20 mouse cellular contexts compared by ENCODE assay signal in the genomic region with DNA sequence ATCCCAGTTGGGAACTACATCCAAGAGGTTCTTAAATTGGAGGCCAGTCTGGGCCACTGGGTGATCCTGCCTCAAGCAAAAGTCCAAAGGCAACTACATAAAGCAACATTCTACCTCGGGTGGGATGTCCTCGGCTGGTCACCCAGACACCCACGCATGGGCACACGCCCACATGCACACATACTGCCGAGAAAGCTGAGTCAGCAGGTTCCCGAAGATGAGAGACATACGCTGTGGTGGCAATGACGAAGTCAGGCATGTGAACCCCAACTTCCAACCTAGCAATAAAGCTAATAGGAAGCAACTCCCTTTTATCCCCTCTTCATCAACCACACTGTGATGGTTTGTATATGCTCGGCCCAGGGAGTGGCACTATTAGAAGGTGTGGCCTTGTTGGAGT.
DNase-seq lines count a peak whose midpoint lies in the region; ATAC-seq and TF ChIP-seq lines count a peak whose summit lies in the region.
"Had no signal": no experiment of that assay in that cellular context is flagged by ENCODE, and none has a peak within 500 bp of the region (broad histone marks: within the 10 kb centered on the region; RNA-seq: fewer than 3 reads in every experiment).

No protein-coding gene starts in this region.

- no peaks in the 10 kb centered on the region for H3K27me3 ChIP-seq in heart, embryonic 14.5 days (ENCODE audit: control insufficient read depth, insufficient read depth, low read length)
- no peaks in the 10 kb centered on the region; the same call in 1 of the 2 replicates for H3K27me3 ChIP-seq in erythroblast, embryonic 14.5 days (ENCODE audit: control insufficient read depth)
- no peaks in the 10 kb centered on the region for H3K27me3 ChIP-seq in liver, embryonic 15.5 days
- H3K27me3 ChIP-seq: forebrain, embryonic 15.5 days; midbrain, embryonic 13.5 days had no signal

- DNase-seq in heart, postnatal 14 days, result no peak
- no peak for DNase-seq in ES-E14 (ENCODE audit: low read depth, low spot score)
- no peak for DNase-seq in layer of hippocampus, postnatal 10 days (ENCODE audit: low spot score in 2 of 2)
- DNase-seq in layer of hippocampus, adult 11-12 months (ENCODE audit: low spot score), result no peak
- DNase-seq: adrenal gland, adult 8-10 months; cerebellum, postnatal 14 days; heart, postnatal 36 days; kidney, adult 2 months; kidney, postnatal 25 days; lung, adult 2 months; lung, postnatal 36 days; retina, postnatal 1 day; right cerebral cortex, postnatal 4 days; thymus, postnatal 25 days had no signal

- H3K4me2 ChIP-seq in heart, embryonic 14.5 days (ENCODE audit: low read length), result no peak overlapping the region
- peak overlapping the region; percentile 66 for H3K4me2 ChIP-seq in liver, embryonic 15.5 days
- H3K4me2 ChIP-seq: forebrain, embryonic 15.5 days; midbrain, embryonic 13.5 days had no signal

- H3K4me3 ChIP-seq in heart, embryonic 14.5 days (ENCODE audit: control insufficient read depth in 1 of 2, insufficient read depth in 1 of 2, low read depth in 1 of 2, low read length in 2 of 2), result no peak overlapping the region
- H3K4me3 ChIP-seq in ES-E14 (ENCODE audit: insufficient read depth in 1 of 2, low read depth in 1 of 2, low read length in 2 of 2, poor library complexity in 1 of 2, severe bottlenecking in 1 of 2), result no peak overlapping the region
- peak overlapping the region; percentile 43 for H3K4me3 ChIP-seq in erythroblast, embryonic 14.5 days (replicated peaks)
- peak overlapping the region; percentile 19 for H3K4me3 ChIP-seq in liver, embryonic 15.5 days (replicated peaks)
- H3K4me3 ChIP-seq: forebrain, embryonic 15.5 days; midbrain, embryonic 13.5 days had no signal

- H3K9ac ChIP-seq in heart, embryonic 14.5 days (ENCODE audit: low read length), result no peak overlapping the region
- no peak overlapping the region for H3K9ac ChIP-seq in ES-E14 (ENCODE audit: insufficient read depth, low read depth, low read length, poor library complexity, severe bottlenecking)
- peak overlapping the region; percentile 7; the same call in 1 of the 2 replicates for H3K9ac ChIP-seq in liver, embryonic 15.5 days
- H3K9ac ChIP-seq: forebrain, embryonic 15.5 days; midbrain, embryonic 13.5 days had no signal

- intact Hi-C loops in heart, postnatal 14 days (cut with DNase I), result no loop called here

- H3K36me3 ChIP-seq in heart, embryonic 14.5 days (ENCODE audit: control insufficient read depth, insufficient read depth, low read length), result no peaks in the 10 kb centered on the region
- no peaks in the 10 kb centered on the region for H3K36me3 ChIP-seq in ES-E14 (ENCODE audit: control insufficient read depth, insufficient read depth, low read length, poor library complexity, severe bottlenecking)
- H3K36me3 ChIP-seq in erythroblast, embryonic 14.5 days (ENCODE audit: control insufficient read depth), result peaks cover 13% of the 10 kb centered on the region
- no peaks in the 10 kb centered on the region; the same call in 1 of the 2 replicates for H3K36me3 ChIP-seq in liver, embryonic 15.5 days (replicated peaks)
- H3K36me3 ChIP-seq: forebrain, embryonic 15.5 days had no signal

- ATAC-seq in heart, embryonic 14.5 days (ENCODE audit: insufficient number of reproducible peaks, insufficient read depth, low FRiP score, low read depth), result no peak
- peak; percentile 35; the same call in 1 of the 2 replicates for ATAC-seq in liver, embryonic 15.5 days (ENCODE audit: insufficient read depth)
- ATAC-seq in megakaryocyte-erythroid progenitor cell, adult 5-6 weeks (replicated peaks; ENCODE audit: low FRiP score, low TSS enrichment, poor library complexity, severe bottlenecking), result no peak
- ATAC-seq: forebrain, embryonic 15.5 days; midbrain, embryonic 13.5 days had no signal

- in situ Hi-C loops in ES-E14 (cut with MboI; ENCODE audit: low sequenced_read_pairs in 2 of 2, unreplicated experiment in 2 of 2), result no loop called here

- H3K4me1 ChIP-seq in heart, embryonic 14.5 days (ENCODE audit: control insufficient read depth in 2 of 2, insufficient read depth in 2 of 2, low read length in 2 of 2), result peaks cover 34 to 58% of the 10 kb centered on the region in 2 experiments
- 0 out of 4 replicates have a peak, but pooled peaks cover 0 to 3% of the 10 kb centered on the region in 2 experiments for H3K4me1 ChIP-seq in ES-E14 (ENCODE audit: control insufficient read depth in 2 of 2, insufficient read depth in 2 of 2, low read length in 2 of 2, poor library complexity in 1 of 2)
- peaks cover 63% of the 10 kb centered on the region for H3K4me1 ChIP-seq in erythroblast, embryonic 14.5 days (ENCODE audit: control insufficient read depth)
- peaks cover 67% of the 10 kb centered on the region for H3K4me1 ChIP-seq in liver, embryonic 15.5 days (replicated peaks)

- 82% methylated on average over 9 of the region's 9 CpGs for WGBS in heart, embryonic 14.5 days
- 31% methylated on average over 9 of the region's 9 CpGs for WGBS in liver, embryonic 15.5 days (ENCODE audit: insufficient replicate concordance)

- peak overlapping the region; percentile 57 to 66 for H3K27ac ChIP-seq in heart, embryonic 14.5 days (replicated peaks in 1 of 2; ENCODE audit: control insufficient read depth in 1 of 2, insufficient read depth in 1 of 2, low read depth in 2 of 2, low read length in 2 of 2)
- no peak overlapping the region for H3K27ac ChIP-seq in ES-E14 (ENCODE audit: insufficient read depth, low read depth, low read length, poor library complexity, severe bottlenecking)
- peak overlapping the region; percentile 52; the same call in 1 of the 2 replicates for H3K27ac ChIP-seq in liver, embryonic 15.5 days (replicated peaks)
- H3K27ac ChIP-seq: midbrain, embryonic 13.5 days had no signal

- H3K9me3 ChIP-seq in heart, embryonic 14.5 days (ENCODE audit: control insufficient read depth, low read length), result no peaks in the 10 kb centered on the region
- H3K9me3 ChIP-seq in ES-E14 (ENCODE audit: control insufficient read depth, insufficient read depth, low read depth, low read length), result no peaks in the 10 kb centered on the region
- H3K9me3 ChIP-seq in erythroblast, embryonic 14.5 days (ENCODE audit: control insufficient read depth, low read length), result peaks cover 6% of the 10 kb centered on the region
- no peaks in the 10 kb centered on the region for H3K9me3 ChIP-seq in liver, embryonic 15.5 days (replicated peaks)
- H3K9me3 ChIP-seq: forebrain, embryonic 15.5 days; midbrain, embryonic 13.5 days had no signal

TF ChIP-seq in ES-E14, 5 proteins besides CTCF, POLR2A, EP300 and RAD21:
- TF ChIP-seq CHD2 (IDR thresholded peaks at IDR 0.05; ENCODE audit: low read depth, low read length) (no peak), MAFK (IDR thresholded peaks at IDR 0.05; ENCODE audit: insufficient read depth, low read depth, low read length) (peak; percentile 92), ZC3H11A (IDR thresholded peaks at IDR 0.05; ENCODE audit: borderline replicate concordance, low read depth, low read length) (no peak)
TF ChIP-seq in ES-E14: peak in this region for 1.

Comparison
In these comparisons a context has a peak if more than half of its experiments do, and no peak if none do; other contexts are left out.
1. H3K4me3 ChIP-seq: peak in erythroblast, embryonic 14.5 days (single experiment) and liver, embryonic 15.5 days (single experiment); none in heart, embryonic 14.5 days (0 of 2) and ES-E14 (0 of 2).